Mouse (Mus musculus) G1E (cell line): Measurements from ENCODE around the gene Tet1. TPM values are rescaled to one million over a fixed set of nuclear protein-coding genes. Genes with fewer than 3 reads are reported as not detected.

Experiments
- ATAC-seq: 2 replicates; pipeline ENCODE4 v1.8.0; 2016; ENCODE audit warnings: mild to moderate bottlenecking; ENCODE audit not compliant: insufficient number of reproducible peaks, poor library complexity, low FRiP score, severe bottlenecking; ENCODE audit errors: extremely low read depth
- DNase-seq: peaks from one replicate; pipeline ENCODE4 v3.0.0; 2012; ENCODE audit warnings: low spot score
- H3K27me3 ChIP-seq: 2 replicates; pipeline ENCODE4 v1.6.1; 2012; ENCODE audit warnings: mild to moderate bottlenecking, low read length, inconsistent platforms; ENCODE audit not compliant: insufficient read depth
- H3K36me3 ChIP-seq: replicated peaks from 2 replicates; pipeline ENCODE3; 2012; ENCODE audit warnings: mild to moderate bottlenecking, inconsistent platforms
- H3K4me1 ChIP-seq: 2 replicates; pipeline ENCODE4 v1.6.1; 2012; ENCODE audit warnings: low read depth, low read length, inconsistent platforms, mixed read lengths; ENCODE audit not compliant: insufficient read depth
- H3K4me3 ChIP-seq: 2 replicates; pipeline ENCODE4 v1.5.1; 2012; ENCODE audit warnings: low read depth, mild to moderate bottlenecking, inconsistent platforms, low read length, moderate library complexity, mixed read lengths
- H3K9me3 ChIP-seq: replicated peaks from 2 replicates; pipeline ENCODE4 v1.6.1; 2012; ENCODE audit warnings: inconsistent platforms
- CTCF ChIP-seq: IDR thresholded peaks from 2 replicates; pipeline ENCODE4 v1.5.1; 2012; ENCODE audit warnings: low read depth, low read length, inconsistent platforms, mixed read lengths
- GATA1 ChIP-seq: IDR thresholded peaks from 2 replicates; pipeline ENCODE4 v1.6.1; 2012; ENCODE audit warnings: borderline replicate concordance, low read length, inconsistent platforms, mixed read lengths
- GATA2 ChIP-seq: IDR thresholded peaks from 2 replicates; pipeline ENCODE4 v1.6.1; 2012; ENCODE audit warnings: low read depth, low read length, inconsistent platforms, borderline replicate concordance
- POLR2AphosphoS5 ChIP-seq: IDR thresholded peaks from 2 replicates; pipeline ENCODE4 v1.6.1; 2012; ENCODE audit warnings: low read depth, low read length, inconsistent platforms; ENCODE audit not compliant: insufficient replicate concordance
- TAL1 ChIP-seq: conservative IDR thresholded peaks from 2 replicates; pipeline ENCODE4 v1.6.1; 2012; ENCODE audit warnings: low read depth, low read length, inconsistent platforms, mixed read lengths
- polyA plus RNA-seq: library from polyadenylated mRNA; stranded (reverse); fragments of >175 nt; gene quantifications from 2 replicates; pipeline ENCODE4 v1.2.3, GENCODE M21; 2012
- total RNA-seq, 2 experiments: library from RNA; stranded (forward) in 1 of 2; stranded (reverse) in 1 of 2; fragments of 200-1000 nt in 1 of 2; fragments of >200 nt in 1 of 2; fragmentation: Nextera tagmentation in 1 of 2; gene quantifications; 2 replicates each; pipeline ENCODE4 v1.2.3; 2014 to 2017

Tet1 gene
- total and polyA plus RNA-seq, 3 experiments = 0.44 TPM; not detected in 2

GRCm38 (mm10) chr10:62804106-62804505, 104.7 kb downstream of the Tet1 start:
- ATAC-seq (no peak), DNase-seq (no peak)
- no peak for TF ChIP-seq POLR2AphosphoS5
- TF ChIP-seq TAL1 = no peak
- no peak for TF ChIP-seq GATA2
- TF ChIP-seq CTCF = no peak
- no peak for TF ChIP-seq GATA1
- H3K9me3 ChIP-seq = no peaks in the 10 kb centered on the region
- H3K27me3 ChIP-seq = no peaks in the 10 kb centered on the region
- H3K36me3 ChIP-seq = no peaks in the 10 kb centered on the region
- H3K4me1 ChIP-seq = no peaks in the 10 kb centered on the region
- H3K4me3 ChIP-seq = no peak overlapping the region

GRCm38 (mm10) chr10:62803296-62803695, 105.5 kb downstream of the Tet1 start:
- H3K27me3 ChIP-seq = no peaks in the 10 kb centered on the region
- no peaks in the 10 kb centered on the region for H3K4me1 ChIP-seq
- DNase-seq (no peak), ATAC-seq (no peak)
- no peak for TF ChIP-seq GATA1
- no peak for TF ChIP-seq TAL1
- no peak for TF ChIP-seq CTCF
- TF ChIP-seq POLR2AphosphoS5 = no peak
- no peak for TF ChIP-seq GATA2
- no peaks in the 10 kb centered on the region for H3K36me3 ChIP-seq
- no peaks in the 10 kb centered on the region for H3K9me3 ChIP-seq
- H3K4me3 ChIP-seq = no peak overlapping the region

GRCm38 (mm10) chr10:62794221-62794620, 114.6 kb downstream of the Tet1 start:
- ATAC-seq = no peak
- H3K27me3 ChIP-seq = no peaks in the 10 kb centered on the region
- H3K36me3 ChIP-seq = peaks cover 6% of the 10 kb centered on the region
- H3K4me3 ChIP-seq = no peak overlapping the region
- DNase-seq = no peak
- H3K9me3 ChIP-seq = no peaks in the 10 kb centered on the region
- TF ChIP-seq CTCF (no peak), POLR2AphosphoS5 (no peak), TAL1 (no peak)
- peaks cover 3% of the 10 kb centered on the region; the same call in 1 of the 2 replicates for H3K4me1 ChIP-seq

DNA sequence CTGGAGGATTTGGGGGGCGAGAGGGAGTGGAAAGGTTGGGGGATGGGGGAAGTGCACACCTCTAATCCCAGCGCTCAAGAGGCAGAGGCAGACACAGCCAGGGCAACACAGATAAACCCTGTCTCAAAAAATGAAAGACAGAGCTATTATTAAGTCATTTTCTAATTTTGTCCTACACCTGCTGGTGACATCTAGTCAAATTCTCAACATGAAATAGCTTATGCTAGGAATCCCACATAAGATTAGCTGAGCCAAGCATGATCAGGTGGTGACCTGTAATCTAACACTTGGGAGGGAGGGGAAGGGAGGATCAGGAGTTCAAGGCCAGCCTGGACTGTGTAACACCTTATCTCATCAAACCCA, 115.7 kb downstream of the Tet1 start:
- no peak for ATAC-seq

DNA sequence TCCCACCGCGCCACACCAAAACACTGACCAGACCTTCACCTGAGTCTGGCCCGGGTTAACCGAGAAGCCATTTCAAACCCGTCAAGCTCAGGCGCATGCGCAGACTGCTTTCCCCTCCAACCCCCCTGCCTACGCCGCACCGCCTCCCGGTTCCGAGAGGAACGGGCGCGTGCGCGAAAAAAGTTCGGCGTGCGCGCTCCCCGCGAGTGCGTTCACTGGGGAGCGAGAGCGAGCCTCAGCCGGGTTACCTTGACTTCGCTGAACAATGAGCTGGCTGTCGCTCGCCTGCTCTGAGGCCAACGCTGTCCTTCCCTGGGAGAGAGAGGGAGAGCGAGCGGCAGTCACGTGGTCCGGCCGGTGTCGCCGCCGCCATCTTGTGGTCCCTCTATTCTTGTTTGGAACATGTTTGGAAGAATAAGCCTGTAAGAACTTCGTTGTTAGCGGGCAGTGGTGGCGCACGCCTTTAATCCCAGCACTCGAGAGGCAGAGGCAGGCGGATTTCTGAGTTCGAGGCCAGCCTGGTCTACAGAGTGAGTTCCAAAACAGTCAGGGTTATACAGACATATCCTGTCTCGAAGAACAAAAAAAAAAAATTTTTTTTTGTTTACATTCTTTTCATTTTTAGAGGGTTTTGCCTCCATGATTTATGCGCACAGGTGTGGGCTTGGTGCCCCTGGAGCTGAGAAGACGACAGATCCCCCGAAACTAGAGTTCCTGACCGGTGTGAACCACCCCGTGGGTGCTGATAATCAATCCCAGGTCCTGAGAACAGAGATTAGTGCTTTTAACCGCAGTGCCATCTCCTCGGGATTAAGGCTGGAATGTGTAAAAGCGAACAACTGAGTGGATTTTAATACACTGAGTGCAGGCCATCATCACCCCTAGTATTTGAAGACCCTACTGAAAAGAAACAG, 116.4 kb downstream of the Tet1 start, which contains the start of gene Ccar1:
Ccar1 (minus strand) TSS at position 110 of the 914 bp plus-strand sequence.
- no peaks in the 10 kb centered on the region for H3K27me3 ChIP-seq
- TF ChIP-seq POLR2AphosphoS5 (no peak), GATA1 (no peak), CTCF (no peak), TAL1 (no peak), GATA2 (no peak)
- H3K9me3 ChIP-seq = no peaks in the 10 kb centered on the region
- ATAC-seq (peak; percentile 98), DNase-seq (peak; percentile 77)
- H3K4me3 ChIP-seq = peak within 1 kb of the TSS; percentile 79
- H3K4me1 ChIP-seq = peaks cover 7% of the 10 kb centered on the region; the same call in 1 of the 2 replicates
- H3K36me3 ChIP-seq = peaks cover 22% of the 10 kb centered on the region

More for the DNA sequence above, 115.7 kb downstream of the Tet1 start:
- DNase-seq = no peak
- Histone ChIP-seq H3K36me3 (peaks cover 15% of the 10 kb centered on the region), H3K27me3 (no peaks in the 10 kb centered on the region), H3K9me3 (no peaks in the 10 kb centered on the region), H3K4me1 (peaks cover 6% of the 10 kb centered on the region; the same call in 1 of the 2 replicates), H3K4me3 (peak overlapping the region; percentile 79)
- TF ChIP-seq TAL1 (no peak), GATA2 (no peak), POLR2AphosphoS5 (no peak), GATA1 (no peak), CTCF (no peak)
